Mouse (Mus musculus) hindbrain, postnatal 0 days (tissue): Measurements from ENCODE around the gene Ctnnbl1. TPM values are rescaled to one million over a fixed set of nuclear protein-coding genes. Genes with fewer than 3 reads are reported as not detected.

Experiments used
- ATAC-seq: fragments of 200-750 bp; cut with Nextera tagmentation; 2 replicates; pipeline ENCODE4 v1.8.0; 2017; ENCODE audit warnings: mild to moderate bottlenecking, moderate TSS enrichment, moderate library complexity
- DNase-seq: peaks from one replicate; pipeline ENCODE4 v3.0.0-alpha.2; 2015; ENCODE audit warnings: low spot score
- H3K27ac ChIP-seq: fragments of 300-500 bp; sonication (generic); 2 replicates; pipeline ENCODE4 v1.5.1; 2014; ENCODE audit warnings: mild to moderate bottlenecking
- H3K27me3 ChIP-seq: fragments of 300-500 bp; sonication (generic); 2 replicates; pipeline ENCODE4 v1.6.1; 2014; ENCODE audit warnings: low read length, mixed read lengths; ENCODE audit not compliant: insufficient read depth
- H3K36me3 ChIP-seq: fragments of 300-500 bp; sonication (generic); 2 replicates; pipeline ENCODE4 v1.6.1; 2014; ENCODE audit warnings: low read length, mixed read lengths; ENCODE audit not compliant: insufficient read depth
- H3K4me1 ChIP-seq: fragments of 300-500 bp; sonication (generic); 2 replicates; pipeline ENCODE4 v1.6.1; 2014; ENCODE audit warnings: antibody characterized with exemption, low read length, mixed read lengths; ENCODE audit not compliant: insufficient read depth
- H3K4me2 ChIP-seq: fragments of 300-500 bp; sonication (generic); 2 replicates; pipeline ENCODE4 v1.6.1; 2014; ENCODE audit warnings: low read depth, mild to moderate bottlenecking, low read length, moderate library complexity, mixed read lengths
- H3K4me3 ChIP-seq: fragments of 300-500 bp; sonication (generic); 2 replicates; pipeline ENCODE4 v1.5.1; 2014; ENCODE audit warnings: low read length
- H3K9ac ChIP-seq: fragments of 300-500 bp; sonication (generic); replicated peaks from 2 replicates; pipeline ENCODE4 v1.6.1; 2014; ENCODE audit warnings: mild to moderate bottlenecking, low read length, moderate library complexity, mixed read lengths
- H3K9me3 ChIP-seq: fragments of 300-500 bp; sonication (generic); 2 replicates; pipeline ENCODE4 v1.6.1; 2016; ENCODE audit warnings: low read length, mixed read lengths
- CTCF ChIP-seq: IDR thresholded peaks from 2 replicates; pipeline ENCODE4 v1.5.1; 2016; ENCODE audit warnings: antibody characterized with exemption, control low read depth, low read depth
- WGBS: fragments of 180-500 bp; shearing (Covaris S2); extraction: QIAGEN DNeasy Blood & Tissue Kit; methylation state at CpG from one replicate; pipeline ENCODE4 v1.1.7; 2014; 5-methylcytosine and 5-hydroxymethylcytosine counted together
- polyA plus RNA-seq: library from polyadenylated mRNA; unstranded; fragments of >200 nt; fragmentation: Nextera tagmentation; extraction: Ambion mirVana; gene quantifications from 2 replicates; pipeline ENCODE4 v1.2.1, GENCODE M21; 2015
- total RNA-seq: library from RNA; depleted of rRNA; stranded (reverse); fragments of >200 nt; gene quantifications from 2 replicates; pipeline ENCODE4 v1.2.3, GENCODE M21; 2014

The Ctnnbl1 gene
- total and polyA plus RNA-seq, 2 experiments from 2014 or later: 30.3 to 45.4 TPM

DNA sequence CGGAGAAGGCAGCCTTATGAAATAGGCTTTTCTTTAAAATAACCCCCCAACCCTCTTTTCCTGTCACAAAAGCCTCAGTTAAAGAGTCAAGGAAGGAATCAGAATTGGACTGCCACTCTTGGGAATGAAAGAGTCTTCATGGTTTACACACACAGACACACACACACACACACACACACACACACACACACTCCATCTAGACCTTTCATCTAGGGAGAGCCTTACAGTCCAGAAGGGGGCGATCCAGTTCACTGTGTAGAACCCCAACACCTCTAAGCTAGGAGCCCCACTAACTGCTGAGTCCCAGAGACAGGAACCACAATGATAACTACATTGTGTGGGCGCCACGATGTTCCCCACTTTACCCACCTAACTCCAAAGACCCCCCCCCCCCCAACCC lies 176.5 kb downstream of the Ctnnbl1 start:
- H3K4me1 ChIP-seq: no peaks in the 10 kb centered on the region; the same call in 1 of the 2 replicates
- H3K27me3 ChIP-seq: 0 out of 2 replicates have a peak, but pooled peaks cover 7% of the 10 kb centered on the region
- WGBS: 3% methylated on average over 4 of the region's 4 CpGs
- ATAC-seq (peak; percentile 30; the same call in 1 of the 2 replicates), DNase-seq (peak; percentile 61)
- H3K4me2 ChIP-seq: peak overlapping the region; percentile 74
- peak; percentile 55 for TF ChIP-seq CTCF
- peak overlapping the region; percentile 58; the same call in 1 of the 2 replicates for H3K9ac ChIP-seq
- H3K27ac ChIP-seq: no peak overlapping the region
- H3K4me3 ChIP-seq: peak overlapping the region; percentile 57
- no peaks in the 10 kb centered on the region for H3K9me3 ChIP-seq
- H3K36me3 ChIP-seq: no peaks in the 10 kb centered on the region

DNA sequence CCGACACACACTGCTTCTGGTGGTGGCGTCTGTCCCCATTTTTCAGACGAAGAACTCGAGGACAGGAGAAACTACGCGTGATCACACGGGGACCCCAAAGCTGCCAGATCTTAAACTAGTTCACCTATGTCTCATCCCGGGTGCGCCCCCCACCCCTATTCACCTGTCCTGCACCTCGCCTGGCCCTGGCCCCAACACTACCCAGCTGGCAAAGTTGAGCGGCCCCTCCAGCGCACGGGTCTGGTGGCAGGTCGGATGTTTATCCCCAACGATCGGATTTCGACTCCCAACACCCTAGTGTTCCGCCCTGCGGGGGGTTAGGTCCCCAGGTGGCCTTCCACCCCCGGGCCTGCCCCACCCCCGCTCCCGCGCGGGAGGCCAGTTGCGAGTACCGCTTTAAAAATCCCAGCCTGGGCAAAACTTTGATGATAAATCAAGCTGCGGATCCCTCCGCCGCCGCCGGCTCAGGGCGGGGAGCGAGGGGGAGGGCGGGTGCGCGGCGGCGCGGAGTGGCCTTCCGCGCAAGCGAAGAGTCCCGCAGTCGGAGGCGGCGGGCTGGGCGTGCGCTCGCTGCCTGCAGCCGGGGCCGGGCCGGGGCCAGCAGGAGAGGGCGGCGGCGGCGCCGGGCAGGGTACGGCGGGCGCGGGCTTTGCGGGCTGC lies 177.0 kb downstream of the Ctnnbl1 start, which contains the start of gene Vstm2l:
Gene Vstm2l (plus strand): TSS at position 549 of the 660 bp plus-strand sequence.
- Histone ChIP-seq H3K4me3 (peak within 1 kb of the TSS; percentile 57), H3K4me2 (peak within 1 kb of the TSS; percentile 74), H3K36me3 (no peaks in the 10 kb centered on the region), H3K9ac (peak within 1 kb of the TSS; percentile 58), H3K27me3 (0 out of 2 replicates have a peak, but pooled peaks cover 7% of the 10 kb centered on the region), H3K9me3 (no peaks in the 10 kb centered on the region), H3K4me1 (no peaks in the 10 kb centered on the region; the same call in 1 of the 2 replicates), H3K27ac (peak within 1 kb of the TSS; percentile 77)
- DNase-seq (peak; percentile 89), ATAC-seq (peak; percentile 44)
- WGBS: 2% methylated on average over 58 of the region's 62 CpGs
- no peak for TF ChIP-seq CTCF

GRCm38 (mm10) chr2:157914889-157915517 lies 177.8 kb downstream of the Ctnnbl1 start:
- H3K27me3 ChIP-seq: 0 out of 2 replicates have a peak, but pooled peaks cover 7% of the 10 kb centered on the region
- peak overlapping the region; percentile 77 for H3K27ac ChIP-seq
- ATAC-seq (peak; percentile 44; the same call in 1 of the 2 replicates), DNase-seq (peak; percentile 45)
- no peaks in the 10 kb centered on the region for H3K9me3 ChIP-seq
- peak overlapping the region; percentile 74 for H3K4me2 ChIP-seq
- peak; percentile 48 for TF ChIP-seq CTCF
- H3K9ac ChIP-seq: peak overlapping the region; percentile 58
- H3K36me3 ChIP-seq: no peaks in the 10 kb centered on the region
- peak overlapping the region; percentile 57 for H3K4me3 ChIP-seq
- H3K4me1 ChIP-seq: no peaks in the 10 kb centered on the region; the same call in 1 of the 2 replicates
- 30% methylated on average over 37 of the region's 43 CpGs for WGBS

- no peak overlapping the region for H3K27ac ChIP-seq
- 0 out of 2 replicates have a peak, but pooled peaks cover 7% of the 10 kb centered on the region for H3K27me3 ChIP-seq
- H3K4me1 ChIP-seq: peaks cover 17% of the 10 kb centered on the region
- H3K9me3 ChIP-seq: no peaks in the 10 kb centered on the region
- no peak for DNase-seq
- no peaks in the 10 kb centered on the region for H3K36me3 ChIP-seq
- peak overlapping the region; percentile 46 for H3K4me2 ChIP-seq
- H3K9ac ChIP-seq: no peak overlapping the region
- no peak for TF ChIP-seq CTCF
- 4% methylated on average over 10 of the region's 10 CpGs for WGBS
- ATAC-seq: no peak
- peak overlapping the region; percentile 8; the same call in 1 of the 2 replicates for H3K4me3 ChIP-seq
These were observed 181.3 kb downstream of the Ctnnbl1 start for GRCm38 (mm10) chr2:157918529-157918928.

DNA sequence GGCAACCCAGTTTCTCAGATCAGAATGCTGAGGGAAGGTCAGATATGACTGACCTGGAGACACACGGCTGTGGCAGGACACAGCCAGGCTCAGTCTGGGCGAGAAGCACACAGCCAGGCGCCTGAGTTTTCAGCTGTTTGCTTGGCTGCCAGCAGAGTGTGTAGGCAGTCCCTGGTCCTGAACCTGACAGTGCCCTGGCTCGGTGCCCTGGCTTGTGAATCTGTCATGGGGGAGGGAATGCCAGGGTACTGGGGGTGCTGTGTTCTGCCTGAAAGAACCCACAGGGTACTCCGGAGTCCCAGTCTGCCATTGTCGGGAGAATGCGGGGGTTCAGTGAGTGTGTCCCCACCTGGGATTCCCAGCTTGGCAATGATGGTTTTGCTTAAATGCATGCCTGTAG lies 184.3 kb downstream of the Ctnnbl1 start:
- TF ChIP-seq CTCF: no peak

DNA sequence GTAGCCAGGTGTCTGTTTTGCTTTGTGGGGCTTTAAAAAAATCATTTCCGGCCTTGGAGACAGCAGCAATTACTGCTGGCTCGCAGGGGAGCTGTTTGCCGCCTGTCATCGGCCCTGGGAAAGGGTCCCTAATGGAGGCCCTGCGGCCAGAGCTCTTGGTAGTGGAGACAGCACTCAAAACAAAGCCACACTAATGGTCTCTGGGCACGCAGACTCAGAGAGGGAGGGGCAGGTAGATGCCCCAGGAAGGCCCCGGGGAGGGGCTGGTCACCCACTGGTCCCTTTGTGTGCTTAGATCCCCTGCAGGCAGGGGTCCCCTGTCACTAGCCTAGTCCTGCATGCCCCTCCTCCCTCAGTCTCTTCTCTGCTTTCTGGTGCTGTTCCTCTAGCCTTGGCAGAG lies 186.2 kb downstream of the Ctnnbl1 start:
- Histone ChIP-seq H3K27me3 (no peaks in the 10 kb centered on the region), H3K9me3 (no peaks in the 10 kb centered on the region), H3K4me2 (peak overlapping the region; percentile 21), H3K4me3 (no peak overlapping the region), H3K36me3 (no peaks in the 10 kb centered on the region), H3K27ac (no peak overlapping the region), H3K9ac (no peak overlapping the region), H3K4me1 (peaks cover 19% of the 10 kb centered on the region)
- ATAC-seq (no peak), DNase-seq (peak; percentile 30)
- no peak for TF ChIP-seq CTCF
- 5% methylated on average over 7 of the region's 7 CpGs for WGBS

More for the DNA sequence above, 184.3 kb downstream of the Ctnnbl1 start:
- Histone ChIP-seq H3K9me3 (no peaks in the 10 kb centered on the region), H3K9ac (0 out of 2 replicates have a peak overlapping the region, but pooled peaks have one; percentile 3), H3K4me3 (no peak overlapping the region), H3K27me3 (no peaks in the 10 kb centered on the region), H3K36me3 (no peaks in the 10 kb centered on the region), H3K27ac (no peak overlapping the region), H3K4me1 (peaks cover 19% of the 10 kb centered on the region), H3K4me2 (0 out of 2 replicates have a peak overlapping the region, but pooled peaks have one; percentile 16)
- WGBS: 36% methylated on average over 7 of the region's 7 CpGs
- ATAC-seq (no peak), DNase-seq (peak; percentile 54)
